In the genomic region with DNA sequence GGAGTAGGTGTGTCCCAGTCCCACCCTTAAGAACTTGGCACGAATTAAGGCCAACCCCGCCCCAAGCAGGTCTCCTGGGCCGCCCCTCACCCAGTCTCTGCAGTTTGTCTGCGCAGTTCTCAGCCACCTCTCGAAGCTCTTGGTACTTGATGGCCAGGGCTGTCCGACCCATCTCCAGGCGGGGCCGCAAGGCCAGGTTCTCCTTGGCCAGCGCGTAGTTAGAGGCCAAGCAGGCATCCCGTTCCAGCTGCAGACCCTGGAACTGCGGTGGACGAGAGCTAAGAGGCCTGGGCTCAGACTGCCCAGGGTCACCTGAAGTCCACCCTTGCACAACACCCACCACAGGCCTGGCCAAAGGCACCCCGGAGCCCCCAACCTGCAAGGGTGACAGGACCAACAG, we compare ENCODE assay signal across 10 mouse cellular contexts. TPM values are rescaled to one million over a fixed set of nuclear protein-coding genes. Genes with fewer than 3 reads are reported as not detected.
DNase-seq lines count a peak whose midpoint lies in the region; ATAC-seq and TF ChIP-seq lines count a peak whose summit lies in the region.
"Had no signal": no experiment of that assay in that cellular context is flagged by ENCODE, and none has a peak within 500 bp of the region (broad histone marks: within the 10 kb centered on the region; RNA-seq: fewer than 3 reads in every experiment).

No protein-coding gene starts in this region.

- intact Hi-C loops in left cerebral cortex, postnatal 14 days (cut with DNase I) = loop anchor here (2.0 kb wide), 1 partner anchor 60 kb away; no protein-coding TSS in a partner anchor

- 0 out of 2 replicates have a peak, but pooled peaks cover 2% of the 10 kb centered on the region for H3K27me3 ChIP-seq in intestine, embryonic 14.5 days (replicated peaks; ENCODE audit: control insufficient read depth, insufficient read depth, low read length)
- H3K27me3 ChIP-seq in intestine, postnatal 0 days (replicated peaks; ENCODE audit: control insufficient read depth, insufficient read depth, low read length) = no peaks in the 10 kb centered on the region
- no peaks in the 10 kb centered on the region for H3K27me3 ChIP-seq in forebrain, postnatal 0 days (ENCODE audit: insufficient read depth, low read length)
- no peaks in the 10 kb centered on the region for H3K27me3 ChIP-seq in kidney, postnatal 0 days (ENCODE audit: insufficient read depth, low read length)
- H3K27me3 ChIP-seq in midbrain, postnatal 0 days (ENCODE audit: insufficient read depth, low read length) = no peaks in the 10 kb centered on the region

- no peak overlapping the region for H3K9ac ChIP-seq in intestine, embryonic 14.5 days (ENCODE audit: low read length)
- H3K9ac ChIP-seq in intestine, postnatal 0 days (ENCODE audit: low read depth, low read length) = no peak overlapping the region
- H3K9ac ChIP-seq in forebrain, postnatal 0 days = no peak overlapping the region
- peak overlapping the region; percentile 96; the same call in 1 of the 2 replicates for H3K9ac ChIP-seq in kidney, postnatal 0 days (ENCODE audit: low read depth, low read length)
- H3K9ac ChIP-seq in midbrain, postnatal 0 days (replicated peaks; ENCODE audit: low read length, poor library complexity, severe bottlenecking) = peak overlapping the region; percentile 100; the same call in 1 of the 2 replicates

- WGBS in intestine, embryonic 14.5 days = 86% methylated on average over 14 of the region's 14 CpGs
- 74% methylated on average over 14 of the region's 14 CpGs for WGBS in intestine, postnatal 0 days
- 88% methylated on average over 14 of the region's 14 CpGs for whole genome bisulfite sequencing in forebrain, postnatal 0 days
- WGBS in kidney, postnatal 0 days = 70% methylated on average over 14 of the region's 14 CpGs
- 93% methylated on average over 14 of the region's 14 CpGs for WGBS in midbrain, postnatal 0 days

- no peaks in the 10 kb centered on the region for H3K9me3 ChIP-seq in intestine, embryonic 14.5 days (ENCODE audit: control insufficient read depth, low read length)
- no peaks in the 10 kb centered on the region for H3K9me3 ChIP-seq in intestine, postnatal 0 days (ENCODE audit: control insufficient read depth)
- no peaks in the 10 kb centered on the region for H3K9me3 ChIP-seq in forebrain, postnatal 0 days (ENCODE audit: low read length)
- no peaks in the 10 kb centered on the region for H3K9me3 ChIP-seq in kidney, postnatal 0 days (replicated peaks; ENCODE audit: low read length)
- no peaks in the 10 kb centered on the region for H3K9me3 ChIP-seq in midbrain, postnatal 0 days (ENCODE audit: low read length)

- H3K27ac ChIP-seq in intestine, embryonic 14.5 days (ENCODE audit: low read depth) = 0 out of 2 replicates have a peak overlapping the region, but pooled peaks have one; percentile 5
- H3K27ac ChIP-seq in intestine, postnatal 0 days (ENCODE audit: low read depth, low read length) = no peak overlapping the region
- no peak overlapping the region for H3K27ac ChIP-seq in forebrain, postnatal 0 days (ENCODE audit: low read depth, low read length)
- peak overlapping the region; percentile 90 for H3K27ac ChIP-seq in kidney, postnatal 0 days
- H3K27ac ChIP-seq in midbrain, postnatal 0 days (ENCODE audit: low read depth, low read length) = no peak overlapping the region

- no peak overlapping the region for H3K4me2 ChIP-seq in intestine, embryonic 14.5 days (ENCODE audit: low read length)
- H3K4me2 ChIP-seq in intestine, postnatal 0 days (replicated peaks; ENCODE audit: low read depth) = no peak overlapping the region; the same call in 1 of the 2 replicates
- H3K4me2 ChIP-seq in forebrain, postnatal 0 days (ENCODE audit: low read depth) = peak overlapping the region; percentile 66
- peak overlapping the region; percentile 91 for H3K4me2 ChIP-seq in kidney, postnatal 0 days (ENCODE audit: low read length)
- peak overlapping the region; percentile 76 for H3K4me2 ChIP-seq in midbrain, postnatal 0 days (ENCODE audit: low read depth, low read length, poor library complexity, severe bottlenecking)

- H3K4me3 ChIP-seq in intestine, embryonic 14.5 days (ENCODE audit: low read depth, low read length) = no peak overlapping the region
- no peak overlapping the region for H3K4me3 ChIP-seq in intestine, postnatal 0 days (ENCODE audit: low read depth, low read length)
- peak overlapping the region; percentile 97 for H3K4me3 ChIP-seq in forebrain, postnatal 0 days (ENCODE audit: low read depth, low read length)
- no peak overlapping the region for H3K4me3 ChIP-seq in kidney, postnatal 0 days (replicated peaks; ENCODE audit: low read depth, low read length)
- H3K4me3 ChIP-seq in midbrain, postnatal 0 days (ENCODE audit: low read depth, low read length) = peak overlapping the region; percentile 98

- no peak for ATAC-seq in intestine, embryonic 14.5 days (replicated peaks; ENCODE audit: low FRiP score, low TSS enrichment, low read depth)
- ATAC-seq in intestine, postnatal 0 days = no peak
- no peak for ATAC-seq in forebrain, postnatal 0 days
- no peak for ATAC-seq in kidney, postnatal 0 days (replicated peaks; ENCODE audit: low FRiP score, low read depth)
- no peak for ATAC-seq in midbrain, postnatal 0 days (ENCODE audit: low FRiP score)

- H3K4me1 ChIP-seq in intestine, embryonic 14.5 days (replicated peaks; ENCODE audit: control insufficient read depth, insufficient read depth, low read length) = peaks cover 17% of the 10 kb centered on the region
- no peaks in the 10 kb centered on the region for H3K4me1 ChIP-seq in intestine, postnatal 0 days (replicated peaks; ENCODE audit: control insufficient read depth, insufficient read depth, low read length)
- peaks cover 5% of the 10 kb centered on the region; the same call in 1 of the 2 replicates for H3K4me1 ChIP-seq in forebrain, postnatal 0 days (ENCODE audit: insufficient read depth)
- H3K4me1 ChIP-seq in kidney, postnatal 0 days (replicated peaks; ENCODE audit: insufficient read depth, low read length) = no peaks in the 10 kb centered on the region; the same call in 1 of the 2 replicates
- no peaks in the 10 kb centered on the region for H3K4me1 ChIP-seq in midbrain, postnatal 0 days (ENCODE audit: insufficient read depth, low read length)

- no peak for DNase-seq in intestine, embryonic 14.5 days (ENCODE audit: low spot score)
- no peak for DNase-seq in forebrain, postnatal 0 days
- DNase-seq in kidney, postnatal 0 days (ENCODE audit: low spot score) = no peak
- no peak for DNase-seq in midbrain, postnatal 0 days (ENCODE audit: low spot score)
- no peak for DNase-seq in left cerebral cortex, postnatal 14 days (ENCODE audit: low spot score in 2 of 2)
- DNase-seq in right cerebral cortex, adult 18-20 months = no peak
- no peak for DNase-seq in left cerebral cortex, adult 9 months (ENCODE audit: low spot score in 2 of 2)

- H3K36me3 ChIP-seq in intestine, embryonic 14.5 days (ENCODE audit: control insufficient read depth, insufficient read depth, low read length) = peaks cover 7% of the 10 kb centered on the region
- no peaks in the 10 kb centered on the region for H3K36me3 ChIP-seq in intestine, postnatal 0 days (ENCODE audit: control insufficient read depth, insufficient read depth)
- H3K36me3 ChIP-seq in forebrain, postnatal 0 days (ENCODE audit: insufficient read depth) = peaks cover 35% of the 10 kb centered on the region
- H3K36me3 ChIP-seq in kidney, postnatal 0 days (ENCODE audit: insufficient read depth, low read length) = peaks cover 10% of the 10 kb centered on the region; the same call in 1 of the 2 replicates
- H3K36me3 ChIP-seq in midbrain, postnatal 0 days (ENCODE audit: insufficient read depth, low read length) = peaks cover 21% of the 10 kb centered on the region

- TF ChIP-seq CTCF in intestine, postnatal 0 days (IDR thresholded peaks at IDR 0.05; ENCODE audit: low read depth) = no peak
- TF ChIP-seq CTCF in forebrain, postnatal 0 days (IDR thresholded peaks at IDR 0.05; ENCODE audit: low read depth) = no peak
- TF ChIP-seq CTCF in kidney, postnatal 0 days (IDR thresholded peaks at IDR 0.05; ENCODE audit: low read depth) = no peak
- TF ChIP-seq CTCF in midbrain, postnatal 0 days (IDR thresholded peaks at IDR 0.05) = no peak

RNA-seq across cellular contexts. Expression of gene Vps37d, which starts 1.7 kb away (rescaled TPM):
- polyA plus RNA-seq in intestine, embryonic 14.5 days (2014; fragmentation: Nextera tagmentation; extraction: Ambion mirVana) = 7.0 and 7.5 TPM in 2 replicates
- 2.5 and 2.9 TPM in 2 replicates for polyA plus RNA-seq in intestine, postnatal 0 days (2015; fragmentation: Nextera tagmentation; extraction: Ambion mirVana)
- total RNA-seq in forebrain, postnatal 0 days (2014; rRNA removed) = 71.1 and 74.8 TPM in 2 replicates
- 31.1 and 34.2 TPM in 2 replicates for polyA plus RNA-seq in forebrain, postnatal 0 days (2015; fragmentation: Nextera tagmentation; extraction: Ambion mirVana)
- 9.9 and 12.5 TPM in 2 replicates for polyA plus RNA-seq in kidney, postnatal 0 days (2015; fragmentation: Nextera tagmentation; extraction: Ambion mirVana)
- 95.4 and 107 TPM in 2 replicates for total RNA-seq in midbrain, postnatal 0 days (2014; rRNA removed)
- polyA plus RNA-seq in midbrain, postnatal 0 days (2015; fragmentation: Nextera tagmentation; extraction: Ambion mirVana) = 31.2 and 32.0 TPM in 2 replicates
- 10 to 100 TPM; 23.6 to 30.9 TPM for total RNA-seq in left cerebral cortex, postnatal 14 days (2021)
- total RNA-seq: megakaryocyte, adult 5-6 weeks had no signal

RNA-seq across cellular contexts. Expression of gene Bud23, which starts 11.6 kb away (rescaled TPM):
- polyA plus RNA-seq in intestine, embryonic 14.5 days (2014; fragmentation: Nextera tagmentation; extraction: Ambion mirVana) = 98.0 and 107 TPM in 2 replicates
- polyA plus RNA-seq in intestine, postnatal 0 days (2015; fragmentation: Nextera tagmentation; extraction: Ambion mirVana) = 40.0 and 40.6 TPM in 2 replicates
- 72.1 and 92.3 TPM in 2 replicates for total RNA-seq in forebrain, postnatal 0 days (2014; rRNA removed)
- 68.0 and 69.6 TPM in 2 replicates for polyA plus RNA-seq in forebrain, postnatal 0 days (2015; fragmentation: Nextera tagmentation; extraction: Ambion mirVana)
- 80.4 and 85.2 TPM in 2 replicates for polyA plus RNA-seq in kidney, postnatal 0 days (2015; fragmentation: Nextera tagmentation; extraction: Ambion mirVana)
- total RNA-seq in midbrain, postnatal 0 days (2014; rRNA removed) = 48.3 and 49.9 TPM in 2 replicates
- 63.6 and 65.5 TPM in 2 replicates for polyA plus RNA-seq in midbrain, postnatal 0 days (2015; fragmentation: Nextera tagmentation; extraction: Ambion mirVana)
- 10 to 100 TPM; 34.0 to 55.7 TPM for total RNA-seq in left cerebral cortex, postnatal 14 days (2021)

RNA-seq across cellular contexts. Expression of gene Dnajc30, which starts 12.4 kb away (rescaled TPM):
- 32.5 and 33.3 TPM in 2 replicates for polyA plus RNA-seq in intestine, embryonic 14.5 days (2014; fragmentation: Nextera tagmentation; extraction: Ambion mirVana)
- polyA plus RNA-seq in intestine, postnatal 0 days (2015; fragmentation: Nextera tagmentation; extraction: Ambion mirVana) = 35.9 and 40.7 TPM in 2 replicates
- total RNA-seq in forebrain, postnatal 0 days (2014; rRNA removed) = 11.8 and 14.6 TPM in 2 replicates
- 50.1 and 52.3 TPM in 2 replicates for polyA plus RNA-seq in forebrain, postnatal 0 days (2015; fragmentation: Nextera tagmentation; extraction: Ambion mirVana)
- polyA plus RNA-seq in kidney, postnatal 0 days (2015; fragmentation: Nextera tagmentation; extraction: Ambion mirVana) = 42.4 and 42.6 TPM in 2 replicates
- 13.5 and 21.4 TPM in 2 replicates for total RNA-seq in midbrain, postnatal 0 days (2014; rRNA removed)
- polyA plus RNA-seq in midbrain, postnatal 0 days (2015; fragmentation: Nextera tagmentation; extraction: Ambion mirVana) = 52.5 and 52.8 TPM in 2 replicates
- total RNA-seq in left cerebral cortex, postnatal 14 days (2021) = 10 to 100 TPM; 41.6 to 42.9 TPM

RNA-seq across cellular contexts. Expression of gene Mlxipl, which starts 13.3 kb away (rescaled TPM):
- polyA plus RNA-seq in intestine, embryonic 14.5 days (2014; fragmentation: Nextera tagmentation; extraction: Ambion mirVana) = 5.2 and 6.4 TPM in 2 replicates
- 13.7 and 16.2 TPM in 2 replicates for polyA plus RNA-seq in intestine, postnatal 0 days (2015; fragmentation: Nextera tagmentation; extraction: Ambion mirVana)
- total RNA-seq in forebrain, postnatal 0 days (2014; rRNA removed) = 0.76 and 0.77 TPM in 2 replicates
- 0.28 and 1.0 TPM in 2 replicates for polyA plus RNA-seq in forebrain, postnatal 0 days (2015; fragmentation: Nextera tagmentation; extraction: Ambion mirVana)
- 6.5 and 7.8 TPM in 2 replicates for polyA plus RNA-seq in kidney, postnatal 0 days (2015; fragmentation: Nextera tagmentation; extraction: Ambion mirVana)
- total RNA-seq in midbrain, postnatal 0 days (2014; rRNA removed) = 0.38 and 1.2 TPM in 2 replicates
- 0.79 and 1.2 TPM in 2 replicates for polyA plus RNA-seq in midbrain, postnatal 0 days (2015; fragmentation: Nextera tagmentation; extraction: Ambion mirVana)
- 1 to 10 TPM; 4.0 to 4.5 TPM for total RNA-seq in left cerebral cortex, postnatal 14 days (2021)
- polyA plus RNA-seq: C2C12 had no signal

RNA-seq across cellular contexts. Expression of gene Stx1a, which starts 53.1 kb away (rescaled TPM):
- 15.9 and 20.2 TPM in 2 replicates for polyA plus RNA-seq in intestine, embryonic 14.5 days (2014; fragmentation: Nextera tagmentation; extraction: Ambion mirVana)
- 5.6 and 6.5 TPM in 2 replicates for polyA plus RNA-seq in intestine, postnatal 0 days (2015; fragmentation: Nextera tagmentation; extraction: Ambion mirVana)
- total RNA-seq in forebrain, postnatal 0 days (2014; rRNA removed) = 152 and 167 TPM in 2 replicates
- polyA plus RNA-seq in forebrain, postnatal 0 days (2015; fragmentation: Nextera tagmentation; extraction: Ambion mirVana) = 143 and 171 TPM in 2 replicates
- polyA plus RNA-seq in kidney, postnatal 0 days (2015; fragmentation: Nextera tagmentation; extraction: Ambion mirVana) = 6.6 and 9.0 TPM in 2 replicates
- total RNA-seq in midbrain, postnatal 0 days (2014; rRNA removed) = 165 and 175 TPM in 2 replicates
- polyA plus RNA-seq in midbrain, postnatal 0 days (2015; fragmentation: Nextera tagmentation; extraction: Ambion mirVana) = 190 and 202 TPM in 2 replicates
- total RNA-seq in left cerebral cortex, postnatal 14 days (2021) = 100 to 1,000 TPM; 413 to 473 TPM

Comparison
In these comparisons a context has a peak if more than half of its experiments do, and no peak if none do; other contexts are left out.
1. H3K27ac ChIP-seq: peak in intestine, embryonic 14.5 days (single experiment) and kidney, postnatal 0 days (single experiment); none in intestine, postnatal 0 days (single experiment), forebrain, postnatal 0 days (single experiment) and midbrain, postnatal 0 days (single experiment).
2. H3K4me2 ChIP-seq: peak in forebrain, postnatal 0 days (single experiment), kidney, postnatal 0 days (single experiment) and midbrain, postnatal 0 days (single experiment); none in intestine, embryonic 14.5 days (single experiment) and intestine, postnatal 0 days (single experiment).
3. H3K4me3 ChIP-seq: peak in forebrain, postnatal 0 days (single experiment) and midbrain, postnatal 0 days (single experiment); none in intestine, embryonic 14.5 days (single experiment), intestine, postnatal 0 days (single experiment) and kidney, postnatal 0 days (single experiment).
4. H3K9ac ChIP-seq: peak in kidney, postnatal 0 days (single experiment) and midbrain, postnatal 0 days (single experiment); none in intestine, embryonic 14.5 days (single experiment), intestine, postnatal 0 days (single experiment) and forebrain, postnatal 0 days (single experiment).